Mouse (Mus musculus) MEL (cell line): ENCODE measurements around the gene Gpsm3. TPM values are rescaled to one million over a fixed set of nuclear protein-coding genes. Genes with fewer than 3 reads are reported as not detected.

Experiments
- DNase-seq: peaks from one replicate; pipeline ENCODE4 v3.0.0; 2011; ENCODE audit warnings: low read depth, low spot score
- H3K27ac ChIP-seq: 2 replicates; pipeline ENCODE4 v1.5.1; 2012; ENCODE audit warnings: low read depth, mild to moderate bottlenecking, control low read depth, low read length, moderate library complexity; ENCODE audit not compliant: control insufficient read depth
- H3K27me3 ChIP-seq, 2 experiments: fragments of 150-350 bp in 1 of 2; sonication (generic) in 1 of 2; 2 replicates each; pipeline ENCODE4 v1.6.1; 2012; ENCODE audit warnings: low read length in 2 of 2, mild to moderate bottlenecking in 2 of 2, improper control_type of control experiment in 1 of 2, moderate library complexity in 1 of 2; ENCODE audit not compliant: insufficient read depth in 2 of 2, control insufficient read depth in 1 of 2
- H3K36me3 ChIP-seq, 2 experiments: 2 replicates each; pipeline ENCODE4 v1.6.1; 2012 to 2014; ENCODE audit warnings: low read length in 2 of 2, improper control_type of control experiment in 1 of 2, inconsistent platforms in 1 of 2, mild to moderate bottlenecking in 1 of 2; ENCODE audit not compliant: insufficient read depth in 2 of 2, control insufficient read depth in 1 of 2
- H3K4me1 ChIP-seq, 2 experiments: fragments of 150-350 bp in 1 of 2; sonication (generic) in 1 of 2; 2 replicates each; pipeline ENCODE4 v1.6.1; 2012; ENCODE audit warnings: low read length in 2 of 2, improper control_type of control experiment in 1 of 2, mild to moderate bottlenecking in 1 of 2; ENCODE audit not compliant: insufficient read depth in 2 of 2, control insufficient read depth in 1 of 2
- H3K4me3 ChIP-seq, 2 experiments: fragments of 150-350 bp in 1 of 2; sonication (generic) in 1 of 2; 2 replicates each; pipeline ENCODE4 v1.5.1; 2012; ENCODE audit warnings: low read depth in 2 of 2, low read length in 2 of 2, mild to moderate bottlenecking in 2 of 2, moderate library complexity in 2 of 2, control low read depth in 1 of 2, improper control_type of control experiment in 1 of 2; ENCODE audit not compliant: control insufficient read depth in 1 of 2, insufficient read depth in 1 of 2
- H3K79me2 ChIP-seq: 2 replicates; pipeline ENCODE4 v1.6.1; 2012; ENCODE audit warnings: mild to moderate bottlenecking, low read length, moderate library complexity; ENCODE audit not compliant: control insufficient read depth, poor library complexity, insufficient read depth
- H3K9ac ChIP-seq: 2 replicates; pipeline ENCODE4 v1.6.1; 2012; ENCODE audit warnings: low read depth, mild to moderate bottlenecking, control low read depth, low read length, moderate library complexity; ENCODE audit not compliant: control insufficient read depth, poor library complexity, severe bottlenecking
- H3K9me3 ChIP-seq: fragments of 150-350 bp; sonication (generic); replicated peaks from 2 replicates; pipeline ENCODE4 v1.6.1; 2012; ENCODE audit warnings: mild to moderate bottlenecking, low read length, improper control_type of control experiment, moderate library complexity; ENCODE audit not compliant: insufficient read depth
- CHD1 ChIP-seq: IDR thresholded peaks from 2 replicates; pipeline ENCODE4 v1.6.1; 2012; ENCODE audit warnings: low read depth, mild to moderate bottlenecking, inconsistent platforms, low read length, improper control_type of control experiment
- CTCF ChIP-seq, 3 experiments: IDR thresholded peaks in 2 of 3; conservative IDR thresholded peaks in 1 of 3; 2 replicates each; pipeline ENCODE4 v1.5.1; 2011 to 2012; ENCODE audit warnings: low read length in 3 of 3, low read depth in 2 of 3, mild to moderate bottlenecking in 2 of 3, improper control_type of control experiment in 1 of 3, inconsistent platforms in 1 of 3, mixed read lengths in 1 of 3, moderate library complexity in 1 of 3; ENCODE audit not compliant: control insufficient read depth in 1 of 3, insufficient read depth in 1 of 3, poor library complexity in 1 of 3, severe bottlenecking in 1 of 3
- ELF1 ChIP-seq: IDR thresholded peaks from 2 replicates; pipeline ENCODE4 v1.6.1; 2014; ENCODE audit warnings: low read depth, mild to moderate bottlenecking, inconsistent platforms, low read length, improper control_type of control experiment, moderate library complexity
- EP300 ChIP-seq, 2 experiments: IDR thresholded peaks; 2 replicates each; pipeline ENCODE4 v1.6.1; 2011; ENCODE audit warnings: improper control_type of control experiment in 2 of 2, low read length in 2 of 2, low read depth in 1 of 2, mild to moderate bottlenecking in 1 of 2
- GABPA ChIP-seq: IDR thresholded peaks from 2 replicates; pipeline ENCODE4 v1.6.1; 2012; ENCODE audit warnings: low read depth, mild to moderate bottlenecking, inconsistent platforms, low read length, improper control_type of control experiment, moderate library complexity
- HCFC1 ChIP-seq: IDR thresholded peaks from 2 replicates; pipeline ENCODE4 v1.6.1; 2012; ENCODE audit warnings: low read depth, mild to moderate bottlenecking, inconsistent platforms, low read length, improper control_type of control experiment, moderate library complexity
- MAX ChIP-seq: IDR thresholded peaks from 2 replicates; pipeline ENCODE4 v1.6.1; 2011; ENCODE audit warnings: low read length, improper control_type of control experiment
- MAZ ChIP-seq: IDR thresholded peaks from 2 replicates; pipeline ENCODE4 v1.6.1; 2012; ENCODE audit warnings: low read depth, mild to moderate bottlenecking, inconsistent platforms, low read length, improper control_type of control experiment
- MXI1 ChIP-seq: IDR thresholded peaks from 2 replicates; pipeline ENCODE4 v1.6.1; 2011; ENCODE audit warnings: mild to moderate bottlenecking, low read depth, low read length, improper control_type of control experiment
- MYB ChIP-seq: IDR thresholded peaks from 2 replicates; pipeline ENCODE4 v1.6.1; 2011; ENCODE audit warnings: mild to moderate bottlenecking, low read depth, low read length, improper control_type of control experiment
- MYC ChIP-seq: IDR thresholded peaks from 2 replicates; pipeline ENCODE4 v1.6.1; 2011; ENCODE audit warnings: low read depth, mild to moderate bottlenecking, low read length, improper control_type of control experiment, moderate library complexity
- POLR2A ChIP-seq, 2 experiments: IDR thresholded peaks; 2 replicates each; pipeline ENCODE4 v1.6.1; 2011 to 2012; ENCODE audit warnings: low read length in 2 of 2, mild to moderate bottlenecking in 2 of 2, control low read depth in 1 of 2, improper control_type of control experiment in 1 of 2, low read depth in 1 of 2, moderate library complexity in 1 of 2; ENCODE audit not compliant: control insufficient read depth in 1 of 2, insufficient read depth in 1 of 2, poor library complexity in 1 of 2
- RAD21 ChIP-seq: IDR thresholded peaks from 2 replicates; pipeline ENCODE4 v1.6.1; 2011; ENCODE audit warnings: mild to moderate bottlenecking, low read depth, low read length, improper control_type of control experiment
- RCOR1 ChIP-seq: IDR thresholded peaks from 2 replicates; pipeline ENCODE4 v1.6.1; 2012; ENCODE audit warnings: low read depth, mild to moderate bottlenecking, inconsistent platforms, low read length, improper control_type of control experiment
- SMC3 ChIP-seq: IDR thresholded peaks from 2 replicates; pipeline ENCODE4 v1.6.1; 2011; ENCODE audit warnings: low read depth, low read length, improper control_type of control experiment
- TAL1 ChIP-seq: IDR thresholded peaks from 2 replicates; pipeline ENCODE4 v1.6.1; 2012; ENCODE audit warnings: mild to moderate bottlenecking, inconsistent platforms, low read length, moderate library complexity, mixed read lengths
- TBP ChIP-seq: IDR thresholded peaks from 2 replicates; pipeline ENCODE4 v1.8.0; 2011; ENCODE audit warnings: low read depth, low read length, improper control_type of control experiment
- UBTF ChIP-seq: IDR thresholded peaks from 2 replicates; pipeline ENCODE4 v1.6.1; 2012; ENCODE audit warnings: low read depth, mild to moderate bottlenecking, inconsistent platforms, low read length, improper control_type of control experiment, moderate library complexity, borderline replicate concordance; ENCODE audit not compliant: insufficient read depth
- USF1 ChIP-seq: IDR thresholded peaks from 2 replicates; pipeline ENCODE4 v1.6.1; 2014; ENCODE audit warnings: low read depth, mild to moderate bottlenecking, inconsistent platforms, low read length, improper control_type of control experiment, moderate library complexity
- USF2 ChIP-seq, 2 experiments: IDR thresholded peaks; 2 replicates each; pipeline ENCODE4 v1.6.1; 2011 to 2012; ENCODE audit warnings: improper control_type of control experiment in 2 of 2, low read length in 2 of 2, borderline replicate concordance in 1 of 2, inconsistent platforms in 1 of 2, low read depth in 1 of 2, mild to moderate bottlenecking in 1 of 2; ENCODE audit not compliant: insufficient read depth in 1 of 2
- ZC3H11A ChIP-seq: IDR thresholded peaks from 2 replicates; pipeline ENCODE4 v1.6.1; 2012; ENCODE audit warnings: low read depth, mild to moderate bottlenecking, inconsistent platforms, low read length, improper control_type of control experiment
- ZMIZ1 ChIP-seq: IDR thresholded peaks from 2 replicates; pipeline ENCODE4 v1.6.1; 2012; ENCODE audit warnings: low read depth, mild to moderate bottlenecking, inconsistent platforms, low read length, improper control_type of control experiment, moderate library complexity
- polyA plus RNA-seq, 2 experiments: library from polyadenylated mRNA; stranded (reverse) in 1 of 2; unstranded in 1 of 2; fragments of >175 nt in 1 of 2; fragments of >200 nt in 1 of 2; gene quantifications; 2 replicates each; pipeline versions ENCODE4 v1.2.1 to v1.2.4; 2012; ENCODE audit warnings: low replicate concordance in 2 of 2, low read depth in 1 of 2; ENCODE audit not compliant: insufficient read length in 2 of 2, insufficient read depth in 1 of 2, missing spikeins in 1 of 2
- total RNA-seq: library from RNA; depleted of rRNA; stranded (reverse); fragments of 300-350 nt; gene quantifications from 2 replicates; pipeline ENCODE4 v1.2.3, GENCODE M21; 2012

Gene Gpsm3
- total and polyA plus RNA-seq, 3 experiments = 10.6 to 37.8 TPM; not detected in 1

- H3K4me1 ChIP-seq = no peaks in the 10 kb centered on the region
- no peaks in the 10 kb centered on the region; a peak in 2 of 4 replicates for H3K27me3 ChIP-seq
These were observed 17.2 kb upstream of the Gpsm3 start for GRCm38 (mm10) chr17:34572361-34572760.

GRCm38 (mm10) chr17:34576577-34576976, 13.0 kb upstream of the Gpsm3 start:
- Histone ChIP-seq H3K9ac (no peak overlapping the region), H3K79me2 (no peaks in the 10 kb centered on the region), H3K27me3 (no peaks in the 10 kb centered on the region; a peak in 2 of 4 replicates)
- TF ChIP-seq SMC3 (no peak), CHD1 (no peak), TAL1 (no peak)
- TF ChIP-seq, all 39 proteins: peak for 0
- Histone ChIP-seq H3K4me1 (no peaks in the 10 kb centered on the region), H3K4me3 (no peak overlapping the region), H3K36me3 (no peaks in the 10 kb centered on the region), H3K9me3 (no peaks in the 10 kb centered on the region), H3K27ac (no peak overlapping the region)
- DNase-seq = no peak

More at GRCm38 (mm10) chr17:34572361-34572760, 17.2 kb upstream of the Gpsm3 start:
- H3K36me3 ChIP-seq = no peaks in the 10 kb centered on the region
- H3K4me3 ChIP-seq = no peak overlapping the region
- H3K79me2 ChIP-seq = no peaks in the 10 kb centered on the region
- H3K9ac ChIP-seq = no peak overlapping the region
- TF ChIP-seq CTCF (IDR thresholded peaks at IDR 0.05 in 2 of 3, conservative IDR thresholded peaks at IDR 0.05 in 1 of 3; ENCODE audit: control insufficient read depth in 1 of 3, insufficient read depth in 1 of 3, low read depth in 2 of 3, low read length in 3 of 3, poor library complexity in 1 of 3, severe bottlenecking in 1 of 3) (0 out of 6 replicates have a peak, but pooled peaks of 1 of the 3 experiments have one; percentile 14), ZC3H11A (no peak)
- no peak overlapping the region for H3K27ac ChIP-seq
- DNase-seq = no peak
- no peaks in the 10 kb centered on the region for H3K9me3 ChIP-seq

GRCm38 (mm10) chr17:34578070-34578469, 11.5 kb upstream of the Gpsm3 start:
- no peak overlapping the region for H3K9ac ChIP-seq
- DNase-seq = no peak
- no peak overlapping the region for H3K27ac ChIP-seq
- H3K4me1 ChIP-seq = no peaks in the 10 kb centered on the region
- no peak overlapping the region for H3K4me3 ChIP-seq
- no peaks in the 10 kb centered on the region for H3K79me2 ChIP-seq
- no peaks in the 10 kb centered on the region; a peak in 2 of 4 replicates for H3K27me3 ChIP-seq
- H3K36me3 ChIP-seq = no peaks in the 10 kb centered on the region
- TF ChIP-seq GABPA = no peak
- TF ChIP-seq USF1 = no peak
- TF ChIP-seq MAX = no peak
- TF ChIP-seq HCFC1 = no peak
- TF ChIP-seq USF2 (IDR thresholded peaks at IDR 0.05; ENCODE audit: borderline replicate concordance in 1 of 2, insufficient read depth in 1 of 2, low read depth in 1 of 2, low read length in 2 of 2) = no peak
- TF ChIP-seq ELF1 = no peak
- no peak for TF ChIP-seq MXI1
- TF ChIP-seq POLR2A (IDR thresholded peaks at IDR 0.05; ENCODE audit: control insufficient read depth in 1 of 2, insufficient read depth in 1 of 2, low read depth in 1 of 2, low read length in 2 of 2, poor library complexity in 1 of 2) = no peak
- TF ChIP-seq CTCF (IDR thresholded peaks at IDR 0.05 in 2 of 3, conservative IDR thresholded peaks at IDR 0.05 in 1 of 3; ENCODE audit: control insufficient read depth in 1 of 3, insufficient read depth in 1 of 3, low read depth in 2 of 3, low read length in 3 of 3, poor library complexity in 1 of 3, severe bottlenecking in 1 of 3) = no peak
- TF ChIP-seq UBTF = no peak
- TF ChIP-seq ZMIZ1 = no peak
- TF ChIP-seq MAZ = no peak
- TF ChIP-seq TBP = no peak
- TF ChIP-seq TAL1 = no peak
- TF ChIP-seq EP300 (IDR thresholded peaks at IDR 0.05; ENCODE audit: low read depth in 1 of 2, low read length in 2 of 2) = no peak
- no peak for TF ChIP-seq MYB
- TF ChIP-seq RAD21 = no peak
- TF ChIP-seq RCOR1 = no peak
- TF ChIP-seq MYC = no peak
- no peak for TF ChIP-seq SMC3
- H3K9me3 ChIP-seq = no peaks in the 10 kb centered on the region
